Mouse (Mus musculus) heart, postnatal 0 days (tissue): ENCODE results near the gene Capn12.

Experiments
- CTCF ChIP-seq: IDR thresholded peaks from 2 replicates; pipeline ENCODE4 v1.5.1; 2016; ENCODE audit warnings: antibody characterized with exemption, control low read depth, low read depth
- EP300 ChIP-seq: IDR thresholded peaks from 2 replicates; pipeline ENCODE4 v1.6.1; 2016; ENCODE audit warnings: antibody characterized with exemption, low read depth

DNA sequence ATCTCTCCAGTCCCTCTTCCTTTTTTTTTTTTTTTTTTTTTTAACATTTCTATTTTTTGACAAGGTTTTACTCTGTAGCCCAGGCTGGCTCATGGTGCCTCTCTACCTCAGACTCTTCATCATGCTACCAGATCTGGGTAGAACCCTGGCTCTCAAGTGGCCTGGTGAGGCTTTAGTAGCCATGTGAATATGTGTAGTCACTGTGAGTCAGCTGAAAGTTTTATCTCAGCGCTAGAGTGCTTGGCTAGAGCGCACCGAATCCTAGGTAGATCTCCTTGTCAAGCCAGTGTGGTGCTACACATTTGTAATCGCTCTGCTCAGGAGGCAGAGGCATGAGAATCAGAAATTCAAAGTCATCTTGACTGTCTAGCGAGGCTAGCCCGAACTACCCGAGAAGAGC, 4.1 kb upstream of the Capn12 start:
- TF ChIP-seq CTCF: no peak
- no peak for TF ChIP-seq EP300
